Mouse (Mus musculus) midbrain, embryonic 12.5 days (tissue): Measurements from ENCODE around the gene Rbm45. TPM values are rescaled to one million over a fixed set of nuclear protein-coding genes. Genes with fewer than 3 reads are reported as not detected.

Source experiments
- ATAC-seq: fragments of 200-750 bp; cut with Nextera tagmentation; 2 replicates; pipeline ENCODE4 v1.8.0; 2017; ENCODE audit warnings: low read depth, moderate TSS enrichment, moderate library complexity; ENCODE audit not compliant: low FRiP score
- H3K27ac ChIP-seq: fragments of 300-500 bp; sonication (generic); replicated peaks from 2 replicates; pipeline ENCODE4 v1.5.1; 2016; ENCODE audit warnings: mild to moderate bottlenecking
- H3K27me3 ChIP-seq: fragments of 300-500 bp; sonication (generic); 2 replicates; pipeline ENCODE4 v1.6.1; 2016; ENCODE audit warnings: mild to moderate bottlenecking
- H3K36me3 ChIP-seq: fragments of 300-500 bp; sonication (generic); 2 replicates; pipeline ENCODE4 v1.6.1; 2016
- H3K4me1 ChIP-seq: fragments of 300-500 bp; sonication (generic); 2 replicates; pipeline ENCODE4 v1.6.1; 2016
- H3K4me2 ChIP-seq: fragments of 300-500 bp; sonication (generic); replicated peaks from 2 replicates; pipeline ENCODE4 v1.6.1; 2016; ENCODE audit warnings: mild to moderate bottlenecking, moderate library complexity
- H3K4me3 ChIP-seq: fragments of 300-500 bp; sonication (generic); 2 replicates; pipeline ENCODE4 v1.5.1; 2016; ENCODE audit warnings: mild to moderate bottlenecking
- H3K9ac ChIP-seq: fragments of 300-500 bp; sonication (generic); replicated peaks from 2 replicates; pipeline ENCODE4 v1.6.1; 2016; ENCODE audit warnings: mild to moderate bottlenecking, moderate library complexity
- H3K9me3 ChIP-seq: fragments of 300-500 bp; sonication (generic); 2 replicates; pipeline ENCODE4 v1.6.1; 2016; ENCODE audit warnings: mild to moderate bottlenecking
- WGBS: fragments of 180-500 bp; shearing (Covaris S2); methylation state at CpG from one replicate; pipeline ENCODE4 v1.1.7; 2016; 5-methylcytosine and 5-hydroxymethylcytosine counted together
- polyA plus RNA-seq: library from polyadenylated mRNA; unstranded; fragments of >200 nt; fragmentation: Nextera tagmentation; extraction: Ambion mirVana; gene quantifications from 2 replicates; pipeline ENCODE4 v1.2.1, GENCODE M21; 2016

Gene Rbm45
- polyA plus RNA-seq = 18.5 and 25.4 TPM in 2 replicates

- under 1% methylated on average over 61 of the region's 61 CpGs for WGBS
- H3K9me3 ChIP-seq = no peaks in the 10 kb centered on the region
- ATAC-seq = peak; percentile 88
- H3K9ac ChIP-seq = peak within 1 kb of the TSS; percentile 89
- H3K27me3 ChIP-seq = no peaks in the 10 kb centered on the region
- H3K4me1 ChIP-seq = peaks cover 6% of the 10 kb centered on the region
- peak within 1 kb of the TSS; percentile 96 for H3K4me3 ChIP-seq
- peak within 1 kb of the TSS; percentile 69 for H3K27ac ChIP-seq
- H3K36me3 ChIP-seq = peaks cover 24% of the 10 kb centered on the region
- peak within 1 kb of the TSS; percentile 95 for H3K4me2 ChIP-seq
These were observed at the start of gene Rbm45 for GRCm38 (mm10) chr2:76369821-76370655. Gene Rbm45 (plus strand): TSS chr2:76369984.

- H3K4me3 ChIP-seq = no peak overlapping the region
- ATAC-seq = no peak
- H3K4me2 ChIP-seq = no peak overlapping the region
- H3K36me3 ChIP-seq = no peaks in the 10 kb centered on the region
- no peaks in the 10 kb centered on the region for H3K27me3 ChIP-seq
- H3K9ac ChIP-seq = no peak overlapping the region
- no peak overlapping the region for H3K27ac ChIP-seq
- H3K4me1 ChIP-seq = no peaks in the 10 kb centered on the region
- WGBS = 87% methylated on average over 6 of the region's 6 CpGs
- H3K9me3 ChIP-seq = no peaks in the 10 kb centered on the region
These were observed 49.4 kb upstream of the Rbm45 start for GRCm38 (mm10) chr2:76320336-76320735.

GRCm38 (mm10) chr2:76323185-76323875 is 46.5 kb upstream of the Rbm45 start:
- Histone ChIP-seq H3K4me1 (no peaks in the 10 kb centered on the region), H3K27ac (no peak overlapping the region), H3K9ac (no peak overlapping the region), H3K36me3 (no peaks in the 10 kb centered on the region), H3K4me3 (no peak overlapping the region), H3K27me3 (no peaks in the 10 kb centered on the region), H3K9me3 (no peaks in the 10 kb centered on the region), H3K4me2 (no peak overlapping the region)
- ATAC-seq = no peak
- WGBS = 82% methylated on average over 21 of the region's 21 CpGs

- ATAC-seq = no peak
- H3K27ac ChIP-seq = no peak overlapping the region
These were observed 45.3 kb upstream of the Rbm45 start for GRCm38 (mm10) chr2:76324463-76324862.

GRCm38 (mm10) chr2:76326161-76326560 is 43.6 kb upstream of the Rbm45 start:
- no peaks in the 10 kb centered on the region for H3K27me3 ChIP-seq
- 88% methylated on average over 3 of the region's 3 CpGs for WGBS
- no peaks in the 10 kb centered on the region for H3K4me1 ChIP-seq
- H3K4me2 ChIP-seq = no peak overlapping the region
- H3K9me3 ChIP-seq = no peaks in the 10 kb centered on the region
- no peak overlapping the region for H3K4me3 ChIP-seq
- ATAC-seq = no peak
- H3K9ac ChIP-seq = no peak overlapping the region
- no peak overlapping the region for H3K27ac ChIP-seq
- H3K36me3 ChIP-seq = no peaks in the 10 kb centered on the region

More at GRCm38 (mm10) chr2:76324463-76324862, 45.3 kb upstream of the Rbm45 start:
- Histone ChIP-seq H3K9ac (no peak overlapping the region), H3K4me2 (no peak overlapping the region), H3K36me3 (no peaks in the 10 kb centered on the region), H3K4me3 (no peak overlapping the region), H3K9me3 (no peaks in the 10 kb centered on the region), H3K4me1 (no peaks in the 10 kb centered on the region), H3K27me3 (no peaks in the 10 kb centered on the region)
- WGBS = 90% methylated on average over 5 of the region's 5 CpGs

GRCm38 (mm10) chr2:76330081-76330480 is 39.7 kb upstream of the Rbm45 start:
- no peak overlapping the region for H3K4me3 ChIP-seq
- ATAC-seq = no peak
- no peak overlapping the region for H3K9ac ChIP-seq
- no peaks in the 10 kb centered on the region for H3K36me3 ChIP-seq
- no peak overlapping the region for H3K27ac ChIP-seq
- no peak overlapping the region for H3K4me2 ChIP-seq
- H3K27me3 ChIP-seq = 0 out of 2 replicates have a peak, but pooled peaks cover 4% of the 10 kb centered on the region
- no peaks in the 10 kb centered on the region for H3K4me1 ChIP-seq
- 92% methylated on average over 5 of the region's 5 CpGs for WGBS
- no peaks in the 10 kb centered on the region for H3K9me3 ChIP-seq

- H3K9me3 ChIP-seq = no peaks in the 10 kb centered on the region
- WGBS = 77% methylated on average over 11 of the region's 11 CpGs
- ATAC-seq = no peak
- H3K4me3 ChIP-seq = no peak overlapping the region
- H3K36me3 ChIP-seq = no peaks in the 10 kb centered on the region
- no peaks in the 10 kb centered on the region for H3K4me1 ChIP-seq
- no peak overlapping the region for H3K9ac ChIP-seq
- 0 out of 2 replicates have a peak, but pooled peaks cover 4% of the 10 kb centered on the region for H3K27me3 ChIP-seq
- H3K27ac ChIP-seq = no peak overlapping the region
- H3K4me2 ChIP-seq = no peak overlapping the region
These were observed 37.5 kb upstream of the Rbm45 start for GRCm38 (mm10) chr2:76332161-76332805.

GRCm38 (mm10) chr2:76334596-76334995 is 35.2 kb upstream of the Rbm45 start:
- Histone ChIP-seq H3K27ac (no peak overlapping the region), H3K9ac (no peak overlapping the region), H3K36me3 (no peaks in the 10 kb centered on the region), H3K4me1 (peaks cover 9% of the 10 kb centered on the region), H3K9me3 (no peaks in the 10 kb centered on the region), H3K4me2 (no peak overlapping the region), H3K27me3 (peaks cover 27% of the 10 kb centered on the region), H3K4me3 (no peak overlapping the region)
- no peak for ATAC-seq
- 83% methylated on average over 5 of the region's 5 CpGs for whole genome bisulfite sequencing

GRCm38 (mm10) chr2:76338215-76339156 is 31.3 kb upstream of the Rbm45 start, which contains the start of gene Pde11a:
Gene Pde11a (minus strand): TSS chr2:76338774.
- peak within 1 kb of the TSS; percentile 48 for H3K4me3 ChIP-seq
- no peaks in the 10 kb centered on the region for H3K36me3 ChIP-seq
- peaks cover 9% of the 10 kb centered on the region for H3K4me1 ChIP-seq
- H3K9me3 ChIP-seq = no peaks in the 10 kb centered on the region
- H3K27me3 ChIP-seq = peaks cover 26% of the 10 kb centered on the region
- no peak within 1 kb of the TSS for H3K27ac ChIP-seq
- peak within 1 kb of the TSS; percentile 94 for H3K4me2 ChIP-seq
- 19% methylated on average over 38 of the region's 41 CpGs for WGBS
- peak; percentile 72 for ATAC-seq
- H3K9ac ChIP-seq = peak within 1 kb of the TSS; percentile 44

- H3K4me1 ChIP-seq = peaks cover 9% of the 10 kb centered on the region
- peaks cover 26% of the 10 kb centered on the region for H3K27me3 ChIP-seq
- H3K9ac ChIP-seq = no peak overlapping the region
- H3K36me3 ChIP-seq = no peaks in the 10 kb centered on the region
- no peaks in the 10 kb centered on the region for H3K9me3 ChIP-seq
- no peak overlapping the region for H3K4me2 ChIP-seq
- ATAC-seq = no peak
- H3K27ac ChIP-seq = no peak overlapping the region
- no peak overlapping the region for H3K4me3 ChIP-seq
- WGBS = 93% methylated on average over 9 of the region's 9 CpGs
These were observed 27.6 kb upstream of the Rbm45 start for GRCm38 (mm10) chr2:76342146-76342545.

GRCm38 (mm10) chr2:76347839-76348238 is 21.9 kb upstream of the Rbm45 start:
- Histone ChIP-seq H3K9me3 (no peaks in the 10 kb centered on the region), H3K4me2 (no peak overlapping the region), H3K9ac (no peak overlapping the region), H3K4me3 (no peak overlapping the region), H3K4me1 (no peaks in the 10 kb centered on the region), H3K27ac (no peak overlapping the region), H3K27me3 (no peaks in the 10 kb centered on the region), H3K36me3 (no peaks in the 10 kb centered on the region)
- WGBS = 73% methylated on average over 6 of the region's 6 CpGs
- ATAC-seq = no peak
